9 mouse cellular contexts compared by ENCODE assay signal in the genomic region with DNA sequence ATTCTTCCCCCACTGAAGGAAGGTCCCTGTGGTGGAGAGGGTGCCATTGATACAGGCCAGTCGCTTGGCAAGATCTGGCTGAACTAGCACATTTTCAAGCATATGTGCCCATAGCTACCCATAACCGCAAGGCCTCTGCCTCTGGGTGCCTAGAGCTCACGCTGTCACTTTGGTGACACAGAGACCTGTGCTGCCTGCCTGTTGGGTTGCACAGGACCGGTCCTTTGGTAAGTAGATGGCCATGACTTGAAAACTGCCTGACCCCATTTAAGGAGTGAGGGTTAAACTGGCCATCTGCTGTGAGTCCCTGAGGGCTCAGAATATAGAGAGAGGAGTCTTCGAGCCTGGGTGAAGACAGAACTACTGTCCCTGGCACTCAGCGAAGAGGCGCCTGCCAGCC. TPM values are rescaled to one million over a fixed set of nuclear protein-coding genes. Genes with fewer than 3 reads are reported as not detected.
DNase-seq lines count a peak whose midpoint lies in the region; ATAC-seq and TF ChIP-seq lines count a peak whose summit lies in the region.
"Had no signal": no experiment of that assay in that cellular context is flagged by ENCODE, and none has a peak within 500 bp of the region (broad histone marks: within the 10 kb centered on the region; RNA-seq: fewer than 3 reads in every experiment).

No protein-coding gene starts in this region.

- peaks cover 6% of the 10 kb centered on the region for H3K27me3 ChIP-seq in heart, embryonic 16.5 days (ENCODE audit: control insufficient read depth, insufficient read depth, low read length)
- peaks cover 81% of the 10 kb centered on the region for H3K27me3 ChIP-seq in embryonic facial prominence, embryonic 12.5 days
- peaks cover 47% of the 10 kb centered on the region for H3K27me3 ChIP-seq in hindbrain, embryonic 15.5 days
- peaks cover 44% of the 10 kb centered on the region for H3K27me3 ChIP-seq in midbrain, embryonic 14.5 days (ENCODE audit: control insufficient read depth, insufficient read depth, low read length)

- H3K4me2 ChIP-seq in heart, embryonic 16.5 days (ENCODE audit: low read depth, low read length), result peak overlapping the region; percentile 52
- peak overlapping the region; percentile 50 for H3K4me2 ChIP-seq in embryonic facial prominence, embryonic 12.5 days (replicated peaks)
- H3K4me2 ChIP-seq in hindbrain, embryonic 15.5 days, result peak overlapping the region; percentile 50
- H3K4me2 ChIP-seq in midbrain, embryonic 14.5 days (ENCODE audit: low read length), result peak overlapping the region; percentile 50

- peak overlapping the region; percentile 22 for H3K4me3 ChIP-seq in heart, embryonic 16.5 days (ENCODE audit: low read length)
- H3K4me3 ChIP-seq in embryonic facial prominence, embryonic 12.5 days, result peak overlapping the region; percentile 25; the same call in 1 of the 2 replicates
- peak overlapping the region; percentile 11; the same call in 1 of the 2 replicates for H3K4me3 ChIP-seq in hindbrain, embryonic 15.5 days
- H3K4me3 ChIP-seq in midbrain, embryonic 14.5 days (replicated peaks; ENCODE audit: low read depth, low read length), result no peak overlapping the region
- no peak overlapping the region for H3K4me3 ChIP-seq in layer of hippocampus, adult 2 months

- peak overlapping the region; percentile 65 for H3K9ac ChIP-seq in heart, embryonic 16.5 days (ENCODE audit: low read length)
- H3K9ac ChIP-seq in embryonic facial prominence, embryonic 12.5 days, result no peak overlapping the region
- no peak overlapping the region for H3K9ac ChIP-seq in hindbrain, embryonic 15.5 days
- no peak overlapping the region for H3K9ac ChIP-seq in midbrain, embryonic 14.5 days (replicated peaks; ENCODE audit: low read length)

- peaks cover 59% of the 10 kb centered on the region for H3K4me1 ChIP-seq in heart, embryonic 16.5 days (ENCODE audit: control insufficient read depth, insufficient read depth, low read length)
- H3K4me1 ChIP-seq in embryonic facial prominence, embryonic 12.5 days, result peaks cover 11% of the 10 kb centered on the region
- peaks cover 47% of the 10 kb centered on the region for H3K4me1 ChIP-seq in hindbrain, embryonic 15.5 days (replicated peaks)
- H3K4me1 ChIP-seq in midbrain, embryonic 14.5 days (ENCODE audit: control insufficient read depth, insufficient read depth, low read length), result peaks cover 23% of the 10 kb centered on the region

- no peak overlapping the region; the same call in 1 of the 2 replicates for H3K27ac ChIP-seq in heart, embryonic 16.5 days (ENCODE audit: low read length)
- no peak overlapping the region for H3K27ac ChIP-seq in embryonic facial prominence, embryonic 12.5 days
- peak overlapping the region; percentile 12; the same call in 1 of the 2 replicates for H3K27ac ChIP-seq in hindbrain, embryonic 15.5 days (replicated peaks)
- peak overlapping the region; percentile 45; the same call in 1 of the 2 replicates for H3K27ac ChIP-seq in midbrain, embryonic 14.5 days (replicated peaks; ENCODE audit: low read depth, low read length)
- no peak overlapping the region for H3K27ac ChIP-seq in layer of hippocampus, adult 2 months

- ATAC-seq in heart, embryonic 16.5 days (replicated peaks; ENCODE audit: extremely low read depth, insufficient read depth, low FRiP score), result no peak
- ATAC-seq in embryonic facial prominence, embryonic 12.5 days (ENCODE audit: insufficient number of reproducible peaks, insufficient read depth, low FRiP score, low TSS enrichment), result 0 out of 2 replicates have a peak, but pooled peaks have one; percentile 8
- no peak; the same call in 1 of the 2 replicates for ATAC-seq in hindbrain, embryonic 15.5 days (ENCODE audit: low FRiP score, low read depth)
- no peak for ATAC-seq in midbrain, embryonic 14.5 days (ENCODE audit: low FRiP score, low TSS enrichment)
- ATAC-seq in frontal cortex, adult (ENCODE audit: low TSS enrichment), result no peak

- WGBS in heart, embryonic 16.5 days, result 51% methylated on average over 7 of the region's 7 CpGs
- WGBS in embryonic facial prominence, embryonic 12.5 days, result 43% methylated on average over 7 of the region's 7 CpGs
- WGBS in hindbrain, embryonic 15.5 days, result 32% methylated on average over 7 of the region's 7 CpGs
- 36% methylated on average over 7 of the region's 7 CpGs for WGBS in midbrain, embryonic 14.5 days

- intact Hi-C loops in heart, postnatal 25 days (cut with DNase I), result no loop called here

- DNase-seq in heart, postnatal 25 days (ENCODE audit: low spot score), result no peak
- no peak for DNase-seq in midbrain, embryonic 14.5 days
- no peak for DNase-seq in thymus, postnatal 14 days
- DNase-seq in layer of hippocampus, adult 2 months (ENCODE audit: low spot score in 2 of 2), result no peak
- DNase-seq: cerebellum, adult 8-10 months had no signal

- no peaks in the 10 kb centered on the region for H3K9me3 ChIP-seq in heart, embryonic 16.5 days (replicated peaks; ENCODE audit: control insufficient read depth, low read length)
- H3K9me3 ChIP-seq in embryonic facial prominence, embryonic 12.5 days, result no peaks in the 10 kb centered on the region
- H3K9me3 ChIP-seq in hindbrain, embryonic 15.5 days, result no peaks in the 10 kb centered on the region
- no peaks in the 10 kb centered on the region for H3K9me3 ChIP-seq in midbrain, embryonic 14.5 days (ENCODE audit: control insufficient read depth, low read length)

- no peak for TF ChIP-seq CTCF in layer of hippocampus, adult 2 months (conservative IDR thresholded peaks at IDR 0.05)

- no peaks in the 10 kb centered on the region for H3K36me3 ChIP-seq in heart, embryonic 16.5 days (ENCODE audit: control insufficient read depth, insufficient read depth)
- no peaks in the 10 kb centered on the region for H3K36me3 ChIP-seq in embryonic facial prominence, embryonic 12.5 days
- no peaks in the 10 kb centered on the region for H3K36me3 ChIP-seq in hindbrain, embryonic 15.5 days
- no peaks in the 10 kb centered on the region for H3K36me3 ChIP-seq in midbrain, embryonic 14.5 days (ENCODE audit: control insufficient read depth, insufficient read depth, low read length)

RNA-seq across cellular contexts. Expression of a gene that starts 55.2 kb away (rescaled TPM):
- 22.4 and 25.7 TPM in 2 replicates for polyA plus RNA-seq in heart, embryonic 16.5 days (2015; fragmentation: Nextera tagmentation; extraction: Ambion mirVana)
- 10 to 100 TPM; 42.1 to 44.7 TPM for total RNA-seq in heart, postnatal 25 days (2021)
- polyA plus RNA-seq in embryonic facial prominence, embryonic 12.5 days (2016; fragmentation: Nextera tagmentation; extraction: Ambion mirVana), result 4.5 and 4.6 TPM in 2 replicates
- polyA plus RNA-seq in hindbrain, embryonic 15.5 days (2015; fragmentation: Nextera tagmentation; extraction: Ambion mirVana), result 4.6 and 6.7 TPM in 2 replicates
- 2.1 and 3.1 TPM in 2 replicates for polyA plus RNA-seq in midbrain, embryonic 14.5 days (2014; fragmentation: Nextera tagmentation; extraction: Ambion mirVana)
- under 1 TPM; 0.34 to 0.56 TPM for total RNA-seq in layer of hippocampus, adult 2 months (2021)

Comparison
In these comparisons a context has a peak if more than half of its experiments do, and no peak if none do; other contexts are left out.
1. H3K27ac ChIP-seq: peak in hindbrain, embryonic 15.5 days (single experiment) and midbrain, embryonic 14.5 days (single experiment); none in heart, embryonic 16.5 days (single experiment), embryonic facial prominence, embryonic 12.5 days (single experiment) and layer of hippocampus, adult 2 months (single experiment).
2. H3K4me3 ChIP-seq: peak in heart, embryonic 16.5 days (single experiment), embryonic facial prominence, embryonic 12.5 days (single experiment) and hindbrain, embryonic 15.5 days (single experiment); none in midbrain, embryonic 14.5 days (single experiment) and layer of hippocampus, adult 2 months (single experiment).
3. Peak in every context shown above with its lines, with median percentiles within 50 percentile points of each other: H3K4me2 ChIP-seq.